Mouse (Mus musculus): ENCODE results near the gene Gm49395. TPM values are rescaled to one million over a fixed set of nuclear protein-coding genes. Genes with fewer than 3 reads are reported as not detected.

Gene Gm49395
- total and polyA plus RNA-seq, 3 experiments, result 1.2 TPM; not detected in 2

GRCm38 (mm10) chr13:115052568-115052967 is 49.2 kb downstream of the Gm49395 start:
- TF ChIP-seq POLR2AphosphoS5 (IDR thresholded peaks at IDR 0.05; ENCODE audit: insufficient replicate concordance, low read depth, low read length) (no peak), GATA2 (IDR thresholded peaks at IDR 0.05; ENCODE audit: borderline replicate concordance, low read depth, low read length) (no peak), CTCF (IDR thresholded peaks at IDR 0.05; ENCODE audit: low read depth, low read length) (no peak), TAL1 (conservative IDR thresholded peaks at IDR 0.05; ENCODE audit: low read depth, low read length) (no peak), GATA1 (IDR thresholded peaks at IDR 0.05; ENCODE audit: borderline replicate concordance, low read length) (no peak)
- H3K4me1 ChIP-seq (ENCODE audit: insufficient read depth, low read depth, low read length), result no peaks in the 10 kb centered on the region
- no peaks in the 10 kb centered on the region for H3K9me3 ChIP-seq (replicated peaks)
- H3K36me3 ChIP-seq (replicated peaks), result no peaks in the 10 kb centered on the region
- 0 out of 2 replicates have a peak, but pooled peaks cover 2% of the 10 kb centered on the region for H3K27me3 ChIP-seq (ENCODE audit: insufficient read depth, low read length)
- no peak for DNase-seq (ENCODE audit: low spot score)
- no peak for ATAC-seq (ENCODE audit: extremely low read depth, insufficient number of reproducible peaks, low FRiP score, poor library complexity, severe bottlenecking)
- H3K4me3 ChIP-seq (ENCODE audit: low read depth, low read length), result no peak overlapping the region

DNA sequence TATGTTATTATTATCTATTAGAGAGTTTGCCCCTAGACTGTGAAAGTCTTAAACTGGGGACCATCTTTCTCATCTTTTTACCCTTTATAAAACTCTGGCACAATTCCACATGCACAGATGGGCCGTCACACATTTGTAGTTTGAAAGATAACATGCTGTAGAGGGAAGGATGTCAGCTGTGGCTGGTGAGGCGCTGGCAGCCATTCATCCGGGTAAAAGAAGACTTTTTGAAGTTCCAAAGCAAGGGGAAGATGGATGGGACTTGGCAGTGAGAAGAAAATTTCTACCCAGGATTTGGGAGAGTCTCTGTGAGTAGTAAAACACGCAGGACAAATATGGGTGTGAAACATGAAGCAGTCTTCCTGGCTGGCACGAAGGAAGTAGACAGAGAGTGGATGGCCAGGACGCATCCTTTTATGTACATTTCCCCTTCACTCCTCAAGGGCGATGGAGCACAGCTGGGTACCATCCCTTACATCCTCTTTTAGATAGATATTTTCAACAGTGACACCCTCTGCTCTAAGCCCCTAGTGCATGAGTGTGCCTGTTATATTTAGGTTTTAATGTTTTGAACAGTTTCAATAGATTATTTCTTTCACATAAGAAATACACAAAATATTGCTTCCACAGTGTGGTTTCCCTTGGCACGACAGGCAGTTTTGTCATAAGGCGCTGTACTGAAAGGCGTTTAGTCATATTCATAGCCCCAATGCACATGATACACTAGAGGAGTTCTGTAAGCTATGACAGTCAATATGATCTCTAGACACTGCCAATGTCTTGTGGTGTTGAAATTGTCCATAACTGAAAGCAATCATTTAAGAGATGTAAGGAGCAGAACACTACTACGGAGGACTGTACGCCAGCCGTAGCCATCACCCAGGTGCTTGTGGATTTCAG is 50.8 kb downstream of the Gm49395 start:
- DNase-seq (ENCODE audit: low spot score) (no peak), ATAC-seq (ENCODE audit: extremely low read depth, insufficient number of reproducible peaks, low FRiP score, poor library complexity, severe bottlenecking) (no peak)
- Histone ChIP-seq H3K36me3 (replicated peaks) (no peaks in the 10 kb centered on the region), H3K4me3 (ENCODE audit: low read depth, low read length) (no peak overlapping the region), H3K4me1 (ENCODE audit: insufficient read depth, low read depth, low read length) (no peaks in the 10 kb centered on the region), H3K9me3 (replicated peaks) (no peaks in the 10 kb centered on the region), H3K27me3 (ENCODE audit: insufficient read depth, low read length) (0 out of 2 replicates have a peak, but pooled peaks cover 2% of the 10 kb centered on the region)
- TF ChIP-seq CTCF (IDR thresholded peaks at IDR 0.05; ENCODE audit: low read depth, low read length) (no peak), GATA2 (IDR thresholded peaks at IDR 0.05; ENCODE audit: borderline replicate concordance, low read depth, low read length) (no peak), TAL1 (conservative IDR thresholded peaks at IDR 0.05; ENCODE audit: low read depth, low read length) (no peak), POLR2AphosphoS5 (IDR thresholded peaks at IDR 0.05; ENCODE audit: insufficient replicate concordance, low read depth, low read length) (no peak), GATA1 (IDR thresholded peaks at IDR 0.05; ENCODE audit: borderline replicate concordance, low read length) (no peak)

DNA sequence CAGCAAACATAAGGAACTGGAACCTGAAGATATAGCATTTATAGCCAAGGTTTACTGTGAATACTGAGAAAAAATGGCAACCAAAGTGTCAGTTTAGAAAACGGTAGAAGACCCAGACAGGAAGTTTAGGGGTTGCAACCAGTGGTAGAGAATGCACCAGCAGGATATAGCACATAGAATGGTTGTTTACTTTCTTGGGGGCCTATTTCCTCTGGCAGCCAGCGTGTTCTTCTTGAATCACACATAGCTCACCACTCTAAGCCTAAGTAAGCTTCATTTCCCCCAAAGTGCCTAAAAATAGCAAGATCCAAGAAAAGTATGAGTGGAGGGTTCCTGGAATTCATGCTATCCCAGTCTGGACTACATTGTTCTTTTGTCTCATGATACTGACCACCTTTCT is 59.1 kb downstream of the Gm49395 start:
- H3K27me3 ChIP-seq (ENCODE audit: insufficient read depth, low read length), result no peaks in the 10 kb centered on the region
- TF ChIP-seq GATA2 (IDR thresholded peaks at IDR 0.05; ENCODE audit: borderline replicate concordance, low read depth, low read length), result no peak
- TF ChIP-seq GATA1 (IDR thresholded peaks at IDR 0.05; ENCODE audit: borderline replicate concordance, low read length), result no peak
- TF ChIP-seq TAL1 (conservative IDR thresholded peaks at IDR 0.05; ENCODE audit: low read depth, low read length), result no peak
- no peak for TF ChIP-seq POLR2AphosphoS5 (IDR thresholded peaks at IDR 0.05; ENCODE audit: insufficient replicate concordance, low read depth, low read length)
- TF ChIP-seq CTCF (IDR thresholded peaks at IDR 0.05; ENCODE audit: low read depth, low read length), result no peak
- no peak for DNase-seq (ENCODE audit: low spot score)
- H3K4me3 ChIP-seq (ENCODE audit: low read depth, low read length), result no peak overlapping the region
- H3K4me1 ChIP-seq (ENCODE audit: insufficient read depth, low read depth, low read length), result no peaks in the 10 kb centered on the region
- no peaks in the 10 kb centered on the region for H3K36me3 ChIP-seq (replicated peaks)
- no peaks in the 10 kb centered on the region for H3K9me3 ChIP-seq (replicated peaks)
- ATAC-seq (ENCODE audit: extremely low read depth, insufficient number of reproducible peaks, low FRiP score, poor library complexity, severe bottlenecking), result no peak

DNA sequence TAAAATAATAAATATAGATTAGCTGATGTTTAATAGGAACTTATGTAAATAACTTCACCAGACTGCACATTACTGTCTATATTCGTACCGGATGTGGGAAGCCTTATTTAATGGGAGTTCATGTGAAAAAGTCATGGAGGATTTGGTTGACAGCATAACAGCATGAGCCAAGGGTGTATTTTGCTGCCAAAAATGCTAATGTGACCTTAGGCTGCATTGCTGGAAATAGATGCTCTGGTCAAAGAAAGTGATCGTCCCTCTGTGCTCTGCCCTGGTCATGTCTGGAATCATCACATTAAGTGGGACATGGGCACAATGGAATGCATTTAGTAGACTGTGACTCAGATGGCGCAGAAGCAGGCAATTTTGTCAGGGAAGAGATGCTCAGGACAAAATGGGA is 64.4 kb downstream of the Gm49395 start:
- H3K27me3 ChIP-seq (ENCODE audit: insufficient read depth, low read length), result no peaks in the 10 kb centered on the region
- H3K9me3 ChIP-seq (replicated peaks), result no peaks in the 10 kb centered on the region
- no peak overlapping the region for H3K4me3 ChIP-seq (ENCODE audit: low read depth, low read length)
- no peaks in the 10 kb centered on the region for H3K4me1 ChIP-seq (ENCODE audit: insufficient read depth, low read depth, low read length)
- H3K36me3 ChIP-seq (replicated peaks), result no peaks in the 10 kb centered on the region
- DNase-seq (ENCODE audit: low spot score), result no peak
- no peak for TF ChIP-seq GATA1 (IDR thresholded peaks at IDR 0.05; ENCODE audit: borderline replicate concordance, low read length)
- no peak for TF ChIP-seq POLR2AphosphoS5 (IDR thresholded peaks at IDR 0.05; ENCODE audit: insufficient replicate concordance, low read depth, low read length)
- no peak for TF ChIP-seq TAL1 (conservative IDR thresholded peaks at IDR 0.05; ENCODE audit: low read depth, low read length)
- no peak for TF ChIP-seq CTCF (IDR thresholded peaks at IDR 0.05; ENCODE audit: low read depth, low read length)
- no peak for TF ChIP-seq GATA2 (IDR thresholded peaks at IDR 0.05; ENCODE audit: borderline replicate concordance, low read depth, low read length)
- ATAC-seq (ENCODE audit: extremely low read depth, insufficient number of reproducible peaks, low FRiP score, poor library complexity, severe bottlenecking), result no peak

GRCm38 (mm10) chr13:115035387-115035786 is 66.3 kb downstream of the Gm49395 start:
- DNase-seq (ENCODE audit: low spot score) (no peak), ATAC-seq (ENCODE audit: extremely low read depth, insufficient number of reproducible peaks, low FRiP score, poor library complexity, severe bottlenecking) (no peak)
- H3K27me3 ChIP-seq (ENCODE audit: insufficient read depth, low read length), result no peaks in the 10 kb centered on the region
- no peaks in the 10 kb centered on the region for H3K4me1 ChIP-seq (ENCODE audit: insufficient read depth, low read depth, low read length)
- TF ChIP-seq GATA2 (IDR thresholded peaks at IDR 0.05; ENCODE audit: borderline replicate concordance, low read depth, low read length) (no peak), TAL1 (conservative IDR thresholded peaks at IDR 0.05; ENCODE audit: low read depth, low read length) (no peak), CTCF (IDR thresholded peaks at IDR 0.05; ENCODE audit: low read depth, low read length) (no peak), POLR2AphosphoS5 (IDR thresholded peaks at IDR 0.05; ENCODE audit: insufficient replicate concordance, low read depth, low read length) (no peak), GATA1 (IDR thresholded peaks at IDR 0.05; ENCODE audit: borderline replicate concordance, low read length) (no peak)
- H3K4me3 ChIP-seq (ENCODE audit: low read depth, low read length), result no peak overlapping the region
- H3K36me3 ChIP-seq (replicated peaks), result no peaks in the 10 kb centered on the region
- H3K9me3 ChIP-seq (replicated peaks), result no peaks in the 10 kb centered on the region

- Histone ChIP-seq H3K4me1 (ENCODE audit: insufficient read depth, low read depth, low read length) (no peaks in the 10 kb centered on the region), H3K27me3 (ENCODE audit: insufficient read depth, low read length) (no peaks in the 10 kb centered on the region), H3K4me3 (ENCODE audit: low read depth, low read length) (no peak overlapping the region), H3K36me3 (replicated peaks) (no peaks in the 10 kb centered on the region), H3K9me3 (replicated peaks) (no peaks in the 10 kb centered on the region)
- DNase-seq (ENCODE audit: low spot score) (no peak), ATAC-seq (ENCODE audit: extremely low read depth, insufficient number of reproducible peaks, low FRiP score, poor library complexity, severe bottlenecking) (no peak)
- TF ChIP-seq GATA1 (IDR thresholded peaks at IDR 0.05; ENCODE audit: borderline replicate concordance, low read length), result no peak
- TF ChIP-seq GATA2 (IDR thresholded peaks at IDR 0.05; ENCODE audit: borderline replicate concordance, low read depth, low read length), result no peak
- TF ChIP-seq CTCF (IDR thresholded peaks at IDR 0.05; ENCODE audit: low read depth, low read length), result no peak
- no peak for TF ChIP-seq POLR2AphosphoS5 (IDR thresholded peaks at IDR 0.05; ENCODE audit: insufficient replicate concordance, low read depth, low read length)
- no peak for TF ChIP-seq TAL1 (conservative IDR thresholded peaks at IDR 0.05; ENCODE audit: low read depth, low read length)
Observed at GRCm38 (mm10) chr13:115033135-115033534, 68.6 kb downstream of the Gm49395 start.
